Mouse (Mus musculus) layer of hippocampus, adult 2 months (tissue): ENCODE data around the gene Clec11a. TPM values are rescaled to one million over a fixed set of nuclear protein-coding genes. Genes with fewer than 3 reads are reported as not detected.
A peak's percentile ranks its signal among the peaks of the same experiment; 100 is the strongest.

Experiments used
- DNase-seq, 2 experiments: peaks; one replicate each; pipeline ENCODE4 v3.0.0; 2022; ENCODE audit warnings: low spot score in 2 of 2
- H3K27ac ChIP-seq: fragments of 200-600 bp; 2 replicates; pipeline ENCODE4 v1.8.1; 2022
- H3K4me3 ChIP-seq: fragments of 200-600 bp; 2 replicates; pipeline ENCODE4 v1.8.1; 2022; ENCODE audit warnings: mild to moderate bottlenecking
- CTCF ChIP-seq: fragments of 200-600 bp; conservative IDR thresholded peaks from 2 replicates; pipeline ENCODE4 v1.8.1; 2022; ENCODE audit warnings: antibody characterized with exemption, mild to moderate bottlenecking, moderate library complexity
- total RNA-seq, 2 experiments: library from RNA; stranded (reverse); gene quantifications; 2 replicates each; pipeline ENCODE4 v1.2.3; 2021

Clec11a gene
- total RNA-seq, 2 experiments from 2014 or later: 3.0 to 3.5 TPM

GRCm38 (mm10) chr7:44262791-44263643, 43.7 kb downstream of the Clec11a start:
- DNase-seq: peak; percentile 94 to 99
- Histone ChIP-seq H3K4me3 (peak overlapping the region; percentile 51), H3K27ac (no peak overlapping the region)
- peak; percentile 94 for TF ChIP-seq CTCF

GRCm38 (mm10) chr7:44261147-44261546, 45.6 kb downstream of the Clec11a start, which contains the start of gene Gm15517:
Gene Gm15517, plus strand, starts transcription at chr7:44261447.
- no peak for DNase-seq
- H3K4me3 ChIP-seq: no peak within 1 kb of the TSS
- TF ChIP-seq CTCF: no peak
- no peak within 1 kb of the TSS for H3K27ac ChIP-seq

- H3K4me3 ChIP-seq: no peak overlapping the region
- DNase-seq: no peak
- TF ChIP-seq CTCF: no peak
- no peak overlapping the region for H3K27ac ChIP-seq
Measured at GRCm38 (mm10) chr7:44260410-44260809, 46.3 kb downstream of the Clec11a start.

GRCm38 (mm10) chr7:44257278-44257677, 49.4 kb downstream of the Clec11a start, which contains the start of gene Acp4:
Gene Acp4, minus strand, starts transcription at chr7:44257378.
- Histone ChIP-seq H3K27ac (no peak within 1 kb of the TSS), H3K4me3 (no peak within 1 kb of the TSS)
- TF ChIP-seq CTCF: no peak
- no peak for DNase-seq

GRCm38 (mm10) chr7:44254930-44255329, 51.8 kb downstream of the Clec11a start:
- H3K27ac ChIP-seq: no peak overlapping the region
- H3K4me3 ChIP-seq: no peak overlapping the region
- DNase-seq: no peak
- TF ChIP-seq CTCF: no peak

- H3K4me3 ChIP-seq: no peak overlapping the region
- no peak overlapping the region for H3K27ac ChIP-seq
- no peak for DNase-seq
- TF ChIP-seq CTCF: no peak
Measured at GRCm38 (mm10) chr7:44253023-44253616, 53.6 kb downstream of the Clec11a start.

Other genes with a start within 250 kb of the Clec11a start
- gene Klk1b21, start 204.6 kb downstream of the Clec11a start, total RNA-seq: not detected
- not detected for gene Klk1b22, start 194.2 kb downstream of the Clec11a start, total RNA-seq
- not detected for gene Klk1b16, start 170.1 kb downstream of the Clec11a start, total RNA-seq
- gene Klk1b24, start 118.7 kb downstream of the Clec11a start, total RNA-seq: not detected
- not detected for gene Klk1b3, start 108.7 kb downstream of the Clec11a start, total RNA-seq
- gene Klk1b4, start 99.5 kb downstream of the Clec11a start, total RNA-seq: not detected
- gene Klk1b5, start 91.0 kb downstream of the Clec11a start, total RNA-seq: not detected
- not detected for gene Klk1, start 81.5 kb downstream of the Clec11a start, total RNA-seq
- not detected for gene Gm36864, start 70.7 kb downstream of the Clec11a start, total RNA-seq
- gene 1700028J19Rik, start 60.2 kb downstream of the Clec11a start, total RNA-seq: under 1 TPM; 0.79 to 0.92 TPM
- 10 to 100 TPM; 87.8 to 90.3 TPM for gene 2410002F23Rik, start 60.2 kb downstream of the Clec11a start, total RNA-seq
- gene Acp4, start 49.5 kb downstream of the Clec11a start, total RNA-seq: not detected
- not detected for gene Gm15517, start 45.5 kb downstream of the Clec11a start, total RNA-seq
- gene Shank1, start 3.4 kb upstream of the Clec11a start, total RNA-seq: 100 to 1,000 TPM; 647 to 698 TPM
- 10 to 100 TPM; 89.4 to 95.9 TPM for gene Syt3, start 77.2 kb upstream of the Clec11a start, total RNA-seq
- gene 1700008O03Rik, start 78.9 kb upstream of the Clec11a start, total RNA-seq: 1 to 10 TPM; 3.0 to 3.3 TPM
- 100 to 1,000 TPM; 318 to 334 TPM for gene Lrrc4b, start 122.1 kb upstream of the Clec11a start, total RNA-seq
- gene Aspdh, start 158.5 kb upstream of the Clec11a start, total RNA-seq: 10 to 100 TPM; 12.2 to 18.1 TPM
- 10 to 100 TPM; 91.3 to 92.0 TPM for gene Josd2, start 161.1 kb upstream of the Clec11a start, total RNA-seq
- gene Emc10, start 189.6 kb upstream of the Clec11a start, total RNA-seq: 100 to 1,000 TPM; 210 to 220 TPM
- gene Fam71e1, start 189.7 kb upstream of the Clec11a start, total RNA-seq: 10 to 100 TPM; 19.3 to 23.4 TPM
- gene Mybpc2, start 217.8 kb upstream of the Clec11a start, total RNA-seq: not detected
- under 1 TPM; 0.12 to 0.13 TPM for gene Spib, start 225.2 kb upstream of the Clec11a start, total RNA-seq
- 10 to 100 TPM in 1 of 2 experiments, 1 to 10 TPM in 1; 9.0 to 10.5 TPM for gene Pold1, start 241.9 kb upstream of the Clec11a start, total RNA-seq
- 10 to 100 TPM; 58.2 to 66.7 TPM for gene Nr1h2, start 247.0 kb upstream of the Clec11a start, total RNA-seq